Mouse (Mus musculus) limb, embryonic 10.5 days (tissue): ENCODE results near the gene Lect2. TPM values are rescaled to one million over a fixed set of nuclear protein-coding genes. Genes with fewer than 3 reads are reported as not detected.

Experiments
- DNase-seq: peaks from one replicate; pipeline ENCODE4 v3.0.0-alpha.2; 2017; ENCODE audit warnings: low spot score
- H3K27ac ChIP-seq: fragments of 300-500 bp; sonication (generic); 2 replicates; pipeline ENCODE4 v1.5.1; 2016; ENCODE audit warnings: mild to moderate bottlenecking
- H3K27me3 ChIP-seq: fragments of 300-500 bp; sonication (generic); 2 replicates; pipeline ENCODE4 v1.6.1; 2016; ENCODE audit warnings: low read depth, mild to moderate bottlenecking; ENCODE audit not compliant: poor library complexity, severe bottlenecking
- H3K36me3 ChIP-seq: fragments of 300-500 bp; sonication (generic); 2 replicates; pipeline ENCODE4 v1.6.1; 2016; ENCODE audit warnings: mild to moderate bottlenecking, moderate library complexity
- H3K4me1 ChIP-seq: fragments of 300-500 bp; sonication (generic); 2 replicates; pipeline ENCODE4 v1.6.1; 2016
- H3K4me3 ChIP-seq: fragments of 300-500 bp; sonication (generic); 2 replicates; pipeline ENCODE4 v1.5.1; 2016; ENCODE audit warnings: mild to moderate bottlenecking, moderate library complexity
- H3K9me3 ChIP-seq: fragments of 300-500 bp; sonication (generic); replicated peaks from 2 replicates; pipeline ENCODE4 v1.6.1; 2016; ENCODE audit warnings: mild to moderate bottlenecking
- WGBS: fragments of 180-500 bp; shearing (Covaris S2); methylation state at CpG from one replicate; pipeline ENCODE4 v1.1.7; 2016; 5-methylcytosine and 5-hydroxymethylcytosine counted together
- polyA plus RNA-seq: library from polyadenylated mRNA; unstranded; fragments of >200 nt; fragmentation: Nextera tagmentation; extraction: Ambion mirVana; gene quantifications from 2 replicates; pipeline ENCODE4 v1.2.1, GENCODE M21; 2016

Gene Lect2
- polyA plus RNA-seq, result not detected in 2 replicates

GRCm38 (mm10) chr13:56548401-56548800 lies at the start of gene Lect2:
Gene Lect2, minus strand, starts transcription at chr13:56548502.
- no peaks in the 10 kb centered on the region for H3K36me3 ChIP-seq
- H3K4me1 ChIP-seq, result peaks cover 6% of the 10 kb centered on the region
- no peaks in the 10 kb centered on the region for H3K9me3 ChIP-seq
- H3K27ac ChIP-seq, result no peak within 1 kb of the TSS
- WGBS, result 76% methylated on average over 9 of the region's 9 CpGs
- no peak within 1 kb of the TSS for H3K4me3 ChIP-seq
- no peaks in the 10 kb centered on the region for H3K27me3 ChIP-seq
- no peak for DNase-seq

GRCm38 (mm10) chr13:56597296-56597695 lies 49.0 kb upstream of the Lect2 start:
- WGBS, result 90% methylated on average over 4 of the region's 4 CpGs
- Histone ChIP-seq H3K4me1 (peaks cover 64% of the 10 kb centered on the region), H3K9me3 (no peaks in the 10 kb centered on the region), H3K27ac (peak overlapping the region; percentile 63), H3K36me3 (no peaks in the 10 kb centered on the region), H3K27me3 (no peaks in the 10 kb centered on the region), H3K4me3 (no peak overlapping the region)
- DNase-seq, result no peak

GRCm38 (mm10) chr13:56595246-56595645 lies 46.9 kb upstream of the Lect2 start:
- DNase-seq, result no peak
- peak overlapping the region; percentile 67 for H3K27ac ChIP-seq
- WGBS, result 74% methylated on average over 8 of the region's 8 CpGs
- no peaks in the 10 kb centered on the region for H3K27me3 ChIP-seq
- H3K4me3 ChIP-seq, result no peak overlapping the region
- H3K36me3 ChIP-seq, result no peaks in the 10 kb centered on the region
- H3K9me3 ChIP-seq, result no peaks in the 10 kb centered on the region
- peaks cover 59% of the 10 kb centered on the region for H3K4me1 ChIP-seq

GRCm38 (mm10) chr13:56593961-56594391 lies 45.7 kb upstream of the Lect2 start:
- 77% methylated on average over 7 of the region's 7 CpGs for WGBS
- peak overlapping the region; percentile 67 for H3K27ac ChIP-seq
- H3K27me3 ChIP-seq, result no peaks in the 10 kb centered on the region
- no peaks in the 10 kb centered on the region for H3K9me3 ChIP-seq
- no peak for DNase-seq
- H3K36me3 ChIP-seq, result no peaks in the 10 kb centered on the region
- peaks cover 61% of the 10 kb centered on the region for H3K4me1 ChIP-seq
- H3K4me3 ChIP-seq, result no peak overlapping the region

GRCm38 (mm10) chr13:56593196-56593595 lies 44.9 kb upstream of the Lect2 start:
- H3K4me3 ChIP-seq, result no peak overlapping the region
- no peak for DNase-seq
- H3K36me3 ChIP-seq, result no peaks in the 10 kb centered on the region
- H3K4me1 ChIP-seq, result peaks cover 65% of the 10 kb centered on the region
- no peaks in the 10 kb centered on the region for H3K27me3 ChIP-seq
- WGBS, result 90% methylated on average over 5 of the region's 5 CpGs
- peak overlapping the region; percentile 67; the same call in 1 of the 2 replicates for H3K27ac ChIP-seq
- no peaks in the 10 kb centered on the region for H3K9me3 ChIP-seq

GRCm38 (mm10) chr13:56591939-56592338 lies 43.6 kb upstream of the Lect2 start:
- H3K27ac ChIP-seq, result peak overlapping the region; percentile 63; the same call in 1 of the 2 replicates
- H3K4me1 ChIP-seq, result peaks cover 56% of the 10 kb centered on the region
- no peaks in the 10 kb centered on the region for H3K27me3 ChIP-seq
- no peaks in the 10 kb centered on the region for H3K9me3 ChIP-seq
- no peak overlapping the region for H3K4me3 ChIP-seq
- no peak for DNase-seq
- 75% methylated on average over 2 of the region's 2 CpGs for WGBS
- no peaks in the 10 kb centered on the region for H3K36me3 ChIP-seq

- Histone ChIP-seq H3K4me1 (peaks cover 53% of the 10 kb centered on the region), H3K27me3 (no peaks in the 10 kb centered on the region), H3K36me3 (no peaks in the 10 kb centered on the region), H3K9me3 (no peaks in the 10 kb centered on the region), H3K4me3 (no peak overlapping the region), H3K27ac (peak overlapping the region; percentile 63; the same call in 1 of the 2 replicates)
- no peak for DNase-seq
- WGBS, result 86% methylated on average over 8 of the region's 8 CpGs
Measured at GRCm38 (mm10) chr13:56591191-56591590, 42.9 kb upstream of the Lect2 start.

GRCm38 (mm10) chr13:56590202-56590601 lies 41.9 kb upstream of the Lect2 start:
- no peaks in the 10 kb centered on the region for H3K36me3 ChIP-seq
- H3K9me3 ChIP-seq, result no peaks in the 10 kb centered on the region
- 78% methylated on average over 5 of the region's 5 CpGs for WGBS
- H3K4me3 ChIP-seq, result no peak overlapping the region
- H3K27me3 ChIP-seq, result no peaks in the 10 kb centered on the region
- no peak for DNase-seq
- no peak overlapping the region for H3K27ac ChIP-seq
- peaks cover 48% of the 10 kb centered on the region for H3K4me1 ChIP-seq

- Histone ChIP-seq H3K4me3 (no peak overlapping the region), H3K4me1 (peaks cover 45% of the 10 kb centered on the region), H3K36me3 (no peaks in the 10 kb centered on the region), H3K27me3 (no peaks in the 10 kb centered on the region), H3K9me3 (no peaks in the 10 kb centered on the region), H3K27ac (peak overlapping the region; percentile 59; the same call in 1 of the 2 replicates)
- no peak for DNase-seq
- WGBS, result 84% methylated on average over 14 of the region's 14 CpGs
Measured at GRCm38 (mm10) chr13:56588454-56589117, 40.3 kb upstream of the Lect2 start.

- peak overlapping the region; percentile 25 for H3K27ac ChIP-seq
- 87% methylated on average over 3 of the region's 3 CpGs for WGBS
Measured at GRCm38 (mm10) chr13:56586046-56586445, 37.7 kb upstream of the Lect2 start.

GRCm38 (mm10) chr13:56582720-56583119 lies 34.4 kb upstream of the Lect2 start:
- Histone ChIP-seq H3K4me1 (peaks cover 61% of the 10 kb centered on the region), H3K27me3 (no peaks in the 10 kb centered on the region), H3K4me3 (peak overlapping the region; percentile 38), H3K27ac (peak overlapping the region; percentile 96), H3K36me3 (no peaks in the 10 kb centered on the region), H3K9me3 (no peaks in the 10 kb centered on the region)
- 12% methylated on average over 3 of the region's 3 CpGs for WGBS
- peak; percentile 59 for DNase-seq

More at GRCm38 (mm10) chr13:56586046-56586445, 37.7 kb upstream of the Lect2 start:
- Histone ChIP-seq H3K4me3 (no peak overlapping the region), H3K9me3 (no peaks in the 10 kb centered on the region), H3K27me3 (no peaks in the 10 kb centered on the region), H3K36me3 (no peaks in the 10 kb centered on the region), H3K4me1 (peaks cover 60% of the 10 kb centered on the region)
- DNase-seq, result no peak

GRCm38 (mm10) chr13:56581961-56582434 lies 33.7 kb upstream of the Lect2 start:
- peak; percentile 94 for DNase-seq
- Histone ChIP-seq H3K4me3 (peak overlapping the region; percentile 38), H3K9me3 (no peaks in the 10 kb centered on the region), H3K36me3 (no peaks in the 10 kb centered on the region), H3K27me3 (no peaks in the 10 kb centered on the region), H3K27ac (peak overlapping the region; percentile 96), H3K4me1 (peaks cover 61% of the 10 kb centered on the region)
- WGBS, result under 1% methylated on average over 6 of the region's 6 CpGs

- Histone ChIP-seq H3K9me3 (no peaks in the 10 kb centered on the region), H3K27ac (peak overlapping the region; percentile 96), H3K36me3 (no peaks in the 10 kb centered on the region), H3K27me3 (no peaks in the 10 kb centered on the region), H3K4me1 (peaks cover 63% of the 10 kb centered on the region), H3K4me3 (peak overlapping the region; percentile 38)
- WGBS, result 5% methylated on average over 3 of the region's 3 CpGs
- DNase-seq, result no peak
Measured at GRCm38 (mm10) chr13:56581512-56581911, 33.2 kb upstream of the Lect2 start.
